Mouse (Mus musculus): Measurements from ENCODE around the gene Vsig8. TPM values are rescaled to one million over a fixed set of nuclear protein-coding genes. Genes with fewer than 3 reads are reported as not detected.

Gene Vsig8
- total RNA-seq (2015; ENCODE audit: low replicate concordance) (not detected in 2 replicates), total RNA-seq (2017; ENCODE audit: low replicate concordance) (not detected in 2 replicates)

- ATAC-seq (replicated peaks; ENCODE audit: low FRiP score, poor library complexity, severe bottlenecking), result no peak
These were observed at the start of gene Vsig8 for GRCm38 (mm10) chr1:172555638-172556037. Vsig8 (plus strand) TSS chr1:172555938.

- no peak for ATAC-seq (replicated peaks; ENCODE audit: low FRiP score, poor library complexity, severe bottlenecking)
These were observed 48.7 kb upstream of the Vsig8 start for GRCm38 (mm10) chr1:172507001-172507400.

GRCm38 (mm10) chr1:172507701-172508100 is 48.0 kb upstream of the Vsig8 start:
- ATAC-seq (replicated peaks; ENCODE audit: low FRiP score, poor library complexity, severe bottlenecking), result no peak

GRCm38 (mm10) chr1:172508172-172508571 is 47.6 kb upstream of the Vsig8 start:
- ATAC-seq (replicated peaks; ENCODE audit: low FRiP score, poor library complexity, severe bottlenecking), result no peak

GRCm38 (mm10) chr1:172509235-172509634 is 46.5 kb upstream of the Vsig8 start:
- ATAC-seq (replicated peaks; ENCODE audit: low FRiP score, poor library complexity, severe bottlenecking), result no peak

GRCm38 (mm10) chr1:172509983-172510382 is 45.8 kb upstream of the Vsig8 start:
- no peak for ATAC-seq (replicated peaks; ENCODE audit: low FRiP score, poor library complexity, severe bottlenecking)

DNA sequence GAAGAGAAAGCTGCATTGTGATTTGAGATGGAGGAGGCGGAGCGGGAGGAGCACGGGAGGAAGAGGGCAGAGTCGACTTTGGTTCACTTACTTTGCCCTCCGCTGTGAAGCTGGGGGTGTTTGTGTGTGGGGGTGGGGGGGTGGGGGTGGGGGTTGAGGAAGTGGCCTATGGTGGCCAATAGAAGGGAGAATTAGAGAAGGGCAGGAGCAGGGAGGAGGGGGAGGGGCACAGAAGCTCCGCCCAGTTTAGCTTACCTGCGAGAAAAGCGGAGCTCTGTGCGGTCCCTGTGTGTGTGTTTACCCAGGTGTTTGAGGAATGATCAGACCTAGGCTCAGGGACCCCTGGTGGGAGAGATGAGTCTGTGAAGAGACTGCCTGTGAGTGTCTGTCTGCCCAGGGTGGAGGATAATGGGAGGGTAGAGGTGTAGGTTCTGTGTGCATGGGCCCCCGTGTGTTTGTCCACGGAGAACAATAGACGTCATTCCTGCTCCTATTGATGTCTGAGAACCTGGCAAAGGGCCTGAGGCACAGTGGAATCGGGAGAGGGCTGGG is 45.2 kb upstream of the Vsig8 start:
- ATAC-seq (replicated peaks; ENCODE audit: low FRiP score, poor library complexity, severe bottlenecking), result no peak

- ATAC-seq (replicated peaks; ENCODE audit: low FRiP score, poor library complexity, severe bottlenecking), result no peak
These were observed 42.8 kb upstream of the Vsig8 start for GRCm38 (mm10) chr1:172512962-172513361.

GRCm38 (mm10) chr1:172513525-172514212 is 42.1 kb upstream of the Vsig8 start:
- ATAC-seq (replicated peaks; ENCODE audit: low FRiP score, poor library complexity, severe bottlenecking), result 0 out of 2 replicates have a peak, but pooled peaks have one; percentile 24

GRCm38 (mm10) chr1:172514213-172514529 is 41.6 kb upstream of the Vsig8 start:
- no peak for ATAC-seq (replicated peaks; ENCODE audit: low FRiP score, poor library complexity, severe bottlenecking)

GRCm38 (mm10) chr1:172514551-172515268 is 41.0 kb upstream of the Vsig8 start:
- no peak for ATAC-seq (replicated peaks; ENCODE audit: low FRiP score, poor library complexity, severe bottlenecking)

GRCm38 (mm10) chr1:172515396-172515795 is 40.3 kb upstream of the Vsig8 start:
- ATAC-seq (replicated peaks; ENCODE audit: low FRiP score, poor library complexity, severe bottlenecking), result no peak

DNA sequence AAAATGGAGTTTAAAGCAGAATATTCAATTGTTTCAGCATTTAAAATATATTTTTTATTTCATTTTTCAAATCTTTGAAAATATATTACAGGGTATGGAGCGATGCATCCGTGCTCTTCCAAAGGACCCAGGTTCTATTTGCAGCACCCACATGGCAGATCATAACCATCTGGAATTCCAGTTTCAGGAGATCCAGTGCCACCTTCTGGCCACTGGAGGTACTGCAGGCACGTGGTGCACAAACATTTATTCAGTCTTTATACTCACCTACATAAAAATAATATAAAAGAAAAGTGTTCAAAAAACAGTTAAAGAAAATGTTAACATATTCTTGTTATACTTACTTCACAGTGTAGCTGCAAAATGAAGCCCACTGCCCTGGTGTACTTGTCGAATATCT is 37.7 kb upstream of the Vsig8 start:
- no peak for ATAC-seq (replicated peaks; ENCODE audit: low FRiP score, poor library complexity, severe bottlenecking)

GRCm38 (mm10) chr1:172519644-172520043 is 36.1 kb upstream of the Vsig8 start:
- ATAC-seq (replicated peaks; ENCODE audit: low FRiP score, poor library complexity, severe bottlenecking), result no peak

DNA sequence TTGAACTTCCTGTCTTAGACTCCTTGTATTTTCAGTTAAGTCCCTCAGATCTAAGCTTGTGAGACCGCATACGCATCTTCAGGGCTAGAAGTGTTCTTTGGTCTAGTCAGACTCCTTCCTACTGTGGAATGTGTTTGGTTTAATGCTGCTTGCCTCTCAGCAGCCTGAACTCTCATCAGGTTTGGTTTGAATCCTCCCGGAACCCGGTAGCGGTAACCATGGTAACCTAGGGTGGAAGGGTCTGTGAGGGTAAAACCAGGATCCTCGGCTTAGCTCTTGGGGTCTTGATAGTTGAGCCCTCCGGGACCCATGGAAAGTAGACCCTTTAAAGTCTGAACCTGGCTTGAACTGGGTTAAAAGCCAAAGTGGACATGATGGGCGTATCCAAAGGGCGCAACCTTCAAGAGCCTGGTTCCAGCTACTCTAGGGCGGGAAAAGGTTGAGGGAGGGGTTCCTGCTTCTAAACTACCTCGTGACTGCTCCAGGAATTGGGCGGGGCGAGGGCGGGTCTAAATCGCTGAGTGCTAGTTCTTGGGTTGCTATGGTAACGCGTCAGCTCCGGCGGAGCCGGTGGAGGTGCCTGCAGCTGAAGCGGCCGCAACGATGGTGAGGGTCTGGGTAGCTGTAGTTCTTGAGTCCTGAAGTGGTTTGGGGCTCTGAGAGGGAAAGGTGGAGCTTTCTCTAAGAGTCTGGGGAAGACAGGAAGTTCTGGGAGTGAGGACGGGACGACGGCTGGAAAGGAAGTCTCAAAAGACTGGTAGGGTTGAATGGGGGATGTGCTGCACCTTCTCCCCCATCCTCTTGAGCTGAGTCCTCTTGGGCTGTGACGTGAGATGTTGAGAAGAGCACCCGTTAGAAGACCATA is 34.9 kb upstream of the Vsig8 start, which contains the start of gene Cfap45:
Cfap45 (plus strand) TSS at position 226 of the 865 bp plus-strand sequence.
- ATAC-seq (replicated peaks; ENCODE audit: low FRiP score, poor library complexity, severe bottlenecking), result no peak

DNA sequence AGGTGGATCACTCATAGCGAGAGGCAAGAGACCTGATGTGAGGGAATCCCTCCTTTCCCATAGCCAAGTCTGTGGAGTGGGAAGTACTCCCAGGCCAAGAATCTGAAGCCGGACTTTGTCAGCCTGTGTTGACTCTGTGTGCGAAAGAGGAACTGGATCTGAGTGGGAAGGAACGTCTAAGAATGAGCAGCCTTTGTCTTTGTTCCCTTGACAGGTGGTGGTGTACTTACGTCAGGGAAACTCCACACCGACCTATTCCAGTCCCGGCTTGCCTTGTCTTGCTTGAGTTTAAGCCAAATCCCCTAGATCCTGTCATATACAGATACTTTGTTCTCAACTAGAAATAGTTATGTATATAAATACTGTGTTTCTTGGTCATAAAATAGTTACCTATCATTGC is 33.2 kb upstream of the Vsig8 start:
- no peak for ATAC-seq (replicated peaks; ENCODE audit: low FRiP score, poor library complexity, severe bottlenecking)

DNA sequence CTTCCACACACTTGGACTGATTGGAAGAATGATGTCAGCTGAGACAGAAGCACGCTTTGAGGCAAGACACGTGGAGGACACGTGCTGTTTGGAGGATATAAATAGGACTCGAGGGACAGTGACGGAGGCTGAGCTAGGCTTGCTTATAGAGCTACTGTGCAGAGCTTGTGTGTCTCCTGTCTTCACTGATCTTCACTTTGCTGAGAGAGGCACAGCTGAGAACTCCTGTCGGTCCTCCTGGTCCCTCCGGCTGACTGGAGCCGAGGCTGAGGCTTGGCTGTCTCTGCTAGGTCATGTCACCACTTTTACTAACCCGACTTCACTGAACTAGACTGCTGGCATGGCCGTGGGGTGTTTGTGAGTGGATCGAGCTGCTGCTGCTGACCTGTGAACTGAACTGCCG is 32.0 kb upstream of the Vsig8 start:
- no peak for ATAC-seq (replicated peaks; ENCODE audit: low FRiP score, poor library complexity, severe bottlenecking)

GRCm38 (mm10) chr1:172525027-172525764 is 30.5 kb upstream of the Vsig8 start:
- no peak for ATAC-seq (replicated peaks; ENCODE audit: low FRiP score, poor library complexity, severe bottlenecking)

DNA sequence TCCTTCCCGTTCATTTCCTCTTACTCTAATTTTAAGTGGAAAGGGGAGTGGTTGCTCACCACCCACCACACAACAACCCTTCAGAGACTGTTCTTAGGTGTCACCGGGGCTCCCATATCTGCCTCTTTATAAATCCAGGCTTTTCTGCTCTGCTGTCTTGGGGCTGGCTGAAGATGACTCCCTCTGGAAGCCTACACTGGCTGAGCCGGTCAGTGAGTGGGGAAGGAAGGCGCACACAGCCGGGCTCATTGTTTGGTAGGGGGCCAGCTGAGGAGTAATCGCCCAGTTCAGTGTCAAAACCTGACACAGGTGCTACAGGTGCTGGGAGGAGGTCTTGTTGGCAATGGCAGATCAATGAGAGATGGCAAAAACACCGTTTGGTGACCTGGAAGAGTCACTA is 29.8 kb upstream of the Vsig8 start:
- no peak for ATAC-seq (replicated peaks; ENCODE audit: low FRiP score, poor library complexity, severe bottlenecking)

Data from erythroblast, adult 5-6 weeks (primary cell).